ENCODE assay signal across 8 mouse cellular contexts in the genomic region with DNA sequence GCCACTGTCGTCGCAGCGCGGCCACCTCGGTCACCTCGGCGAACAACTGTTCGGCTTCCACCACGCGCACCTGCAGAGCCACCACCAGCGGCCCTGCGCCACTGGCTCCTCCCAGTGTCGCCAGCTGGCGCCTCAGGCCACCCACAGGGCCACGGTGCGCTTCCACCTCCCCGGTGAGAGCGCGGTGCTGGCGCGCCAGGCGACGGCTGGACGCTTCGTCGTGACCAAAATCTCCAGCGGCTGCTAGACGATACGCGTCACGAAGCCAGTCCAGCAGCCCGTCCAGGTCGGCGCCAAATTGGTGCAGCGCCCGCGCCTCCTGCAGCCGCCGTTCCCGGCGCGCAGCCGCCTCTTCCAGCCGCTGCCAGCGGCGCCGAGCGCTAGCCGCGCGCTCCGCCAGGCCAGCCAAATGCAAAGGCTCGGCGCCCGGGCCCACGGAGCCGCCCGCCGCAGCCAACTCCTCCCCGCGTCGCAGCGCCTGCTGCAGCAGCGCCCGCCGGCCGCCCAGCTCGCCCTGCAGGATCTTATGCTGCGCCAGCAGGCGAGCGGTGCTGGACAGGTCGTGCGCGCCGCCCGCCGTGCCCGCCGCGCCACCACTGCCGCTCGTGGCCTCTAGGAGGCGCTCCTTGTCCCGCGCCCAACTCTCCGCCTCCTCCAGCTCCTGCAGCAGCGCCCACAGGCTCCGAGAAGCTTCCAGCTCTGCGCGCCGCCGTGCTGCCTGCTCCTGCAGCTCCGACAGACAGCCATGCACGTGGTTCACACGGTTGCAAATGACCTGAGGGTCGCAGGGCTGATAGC. TPM values are rescaled to one million over a fixed set of nuclear protein-coding genes. Genes with fewer than 3 reads are reported as not detected.
DNase-seq lines count a peak whose midpoint lies in the region; ATAC-seq lines count a peak whose summit lies in the region.

No protein-coding gene starts in this region.

- H3K9ac ChIP-seq in hindbrain, embryonic 13.5 days = peak overlapping the region; percentile 60

- peaks cover 90% of the 10 kb centered on the region for H3K27me3 ChIP-seq in hindbrain, embryonic 13.5 days

- DNase-seq in adrenal gland, adult 18-20 months (ENCODE audit: low spot score in 2 of 2) = peak; percentile 69 to 74
- DNase-seq in cerebellum, postnatal 36 days = peak; percentile 89 to 90
- DNase-seq in gastrocnemius, adult 18-20 months (ENCODE audit: low spot score) = peak; percentile 47
- DNase-seq in layer of hippocampus, postnatal 36 days = peak; percentile 67 to 76
- peak; percentile 82 to 84 for DNase-seq in lung, postnatal 4 days
- peak; percentile 67 for DNase-seq in retina, postnatal 7 days (ENCODE audit: low read depth, low spot score)
- peak; percentile 75 for DNase-seq in urinary bladder, postnatal 14 days (ENCODE audit: low spot score)

- ATAC-seq in hindbrain, embryonic 13.5 days (ENCODE audit: low FRiP score) = peak; percentile 82

- WGBS in hindbrain, embryonic 13.5 days = 2% methylated on average over 94 of the region's 96 CpGs

- H3K4me2 ChIP-seq in hindbrain, embryonic 13.5 days = peak overlapping the region; percentile 68

- no peak overlapping the region for H3K27ac ChIP-seq in hindbrain, embryonic 13.5 days

- peaks cover 20% of the 10 kb centered on the region for H3K4me1 ChIP-seq in hindbrain, embryonic 13.5 days (replicated peaks)

- peak overlapping the region; percentile 45 for H3K4me3 ChIP-seq in hindbrain, embryonic 13.5 days

- H3K9me3 ChIP-seq in hindbrain, embryonic 13.5 days = no peaks in the 10 kb centered on the region

- peaks cover 9% of the 10 kb centered on the region for H3K36me3 ChIP-seq in hindbrain, embryonic 13.5 days

RNA-seq across cellular contexts. Expression of gene Sptbn4, which starts 38.9 kb away (rescaled TPM):
- total RNA-seq in adrenal gland, adult 18-20 months (2021) = 1 to 10 TPM; 2.9 to 3.1 TPM
- not detected for total RNA-seq in gastrocnemius, adult 18-20 months (2021)
- polyA plus RNA-seq in hindbrain, embryonic 13.5 days (2015; fragmentation: Nextera tagmentation; extraction: Ambion mirVana) = 2.2 and 2.6 TPM in 2 replicates
- 100 to 1,000 TPM; 132 to 146 TPM for total RNA-seq in layer of hippocampus, postnatal 36 days (2021)

RNA-seq across cellular contexts. Expression of gene Blvrb, which starts 39.2 kb away (rescaled TPM):
- total RNA-seq in adrenal gland, adult 18-20 months (2021) = 10 to 100 TPM; 40.1 to 56.1 TPM
- total RNA-seq in gastrocnemius, adult 18-20 months (2021) = 10 to 100 TPM; 12.5 to 12.7 TPM
- 18.7 and 19.3 TPM in 2 replicates for polyA plus RNA-seq in hindbrain, embryonic 13.5 days (2015; fragmentation: Nextera tagmentation; extraction: Ambion mirVana)
- total RNA-seq in layer of hippocampus, postnatal 36 days (2021) = 10 to 100 TPM; 16.0 to 20.0 TPM

RNA-seq across cellular contexts. Expression of gene Gm20479, which starts 51.4 kb away (rescaled TPM):
- 1 to 10 TPM in 1 of 2 experiments, not detected in 1; 1.7 TPM for total RNA-seq in adrenal gland, adult 18-20 months (2021)
- under 1 TPM in 1 of 2 experiments, not detected in 1; 0.57 TPM for total RNA-seq in gastrocnemius, adult 18-20 months (2021)
- not detected in 2 replicates for polyA plus RNA-seq in hindbrain, embryonic 13.5 days (2015; fragmentation: Nextera tagmentation; extraction: Ambion mirVana)
- not detected for total RNA-seq in layer of hippocampus, postnatal 36 days (2021)

RNA-seq across cellular contexts. Expression of gene Shkbp1, which starts 52.8 kb away (rescaled TPM):
- total RNA-seq in adrenal gland, adult 18-20 months (2021) = 10 to 100 TPM; 18.3 to 19.4 TPM
- 1 to 10 TPM; 2.2 to 3.0 TPM for total RNA-seq in gastrocnemius, adult 18-20 months (2021)
- 61.8 and 62.5 TPM in 2 replicates for polyA plus RNA-seq in hindbrain, embryonic 13.5 days (2015; fragmentation: Nextera tagmentation; extraction: Ambion mirVana)
- 10 to 100 TPM; 36.2 to 37.3 TPM for total RNA-seq in layer of hippocampus, postnatal 36 days (2021)

Comparison
In these comparisons a context has a peak if more than half of its experiments do, and no peak if none do; other contexts are left out.
1. RNA of gene Sptbn4, which starts 38.9 kb away (total RNA-seq): 132 to 146 TPM in layer of hippocampus, postnatal 36 days; 2.9 to 3.1 TPM in adrenal gland, adult 18-20 months and not detected in gastrocnemius, adult 18-20 months; every median in the first group is over 10 times any median in the second.
2. Peak in every context shown above with its lines, with median percentiles within 50 percentile points of each other: DNase-seq.